Mouse (Mus musculus): ENCODE results near the gene Mrc2.
A peak's percentile ranks its signal among the peaks of the same experiment; 100 is the strongest.

Mrc2 gene

DNA sequence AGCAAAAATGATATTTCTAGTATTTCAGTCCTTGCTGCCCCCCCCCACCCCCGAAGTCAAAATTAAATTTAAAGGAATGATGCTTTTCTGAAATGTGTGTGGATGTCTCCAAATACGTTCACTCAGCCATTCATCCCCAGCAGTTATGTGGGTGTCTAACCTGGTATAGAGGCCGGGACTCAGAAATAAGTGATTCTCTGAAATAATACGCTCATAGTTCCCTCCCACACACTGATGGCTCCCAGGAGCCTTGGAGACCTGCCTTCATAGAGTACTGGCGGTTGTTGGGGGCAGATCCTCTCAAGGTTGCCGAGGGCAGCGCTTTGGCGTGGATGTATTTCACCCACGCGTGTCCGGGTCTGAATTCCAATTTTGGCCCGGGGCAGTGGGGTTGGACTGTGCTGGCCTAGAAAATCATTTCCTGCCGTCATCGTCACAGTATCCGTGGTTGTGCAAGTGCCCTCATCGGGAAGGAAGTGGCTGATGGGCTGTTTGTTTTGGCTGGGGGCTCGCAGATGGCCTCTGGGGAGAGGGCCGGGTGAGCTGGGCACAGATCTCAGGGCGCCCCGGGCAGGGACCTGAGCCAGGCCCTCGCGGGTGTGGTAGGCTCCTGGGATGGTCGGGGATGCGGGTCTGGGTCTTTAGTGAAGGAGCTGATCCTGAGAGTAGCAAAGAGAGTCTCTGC, 19.0 kb downstream of the Mrc2 start:
- peak; percentile 63 for DNase-seq

DNA sequence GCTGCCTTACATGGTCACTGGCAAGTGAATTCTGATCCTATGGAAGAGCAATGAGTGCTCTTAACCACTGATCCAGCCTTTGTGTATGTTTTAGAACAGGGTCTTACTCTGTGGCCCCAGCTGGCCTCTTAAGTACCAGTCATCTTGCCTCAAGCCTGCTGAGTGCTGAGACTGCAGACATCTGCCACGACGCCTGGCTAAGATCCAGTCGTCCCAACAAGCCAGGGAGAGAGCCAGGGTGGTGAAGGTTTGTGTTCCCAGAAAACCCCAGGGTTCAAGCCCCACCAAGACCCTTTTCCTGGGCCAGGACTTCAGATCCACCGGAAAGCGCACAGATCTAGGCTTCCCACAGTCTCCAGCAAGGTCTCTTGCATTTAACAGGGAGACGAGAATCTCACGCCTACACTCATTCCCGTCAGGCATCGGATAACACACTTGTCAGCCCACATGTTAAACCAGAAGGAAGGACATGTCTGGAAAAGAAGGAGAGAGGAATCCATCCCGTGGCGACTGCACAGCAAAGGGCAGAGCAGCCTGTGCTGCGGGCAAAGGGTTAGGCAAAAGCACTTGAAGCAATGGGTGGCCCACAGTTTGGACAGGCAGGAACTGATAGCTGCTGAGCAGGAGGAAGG, 20.0 kb downstream of the Mrc2 start:
- peak; percentile 24 for DNase-seq

DNA sequence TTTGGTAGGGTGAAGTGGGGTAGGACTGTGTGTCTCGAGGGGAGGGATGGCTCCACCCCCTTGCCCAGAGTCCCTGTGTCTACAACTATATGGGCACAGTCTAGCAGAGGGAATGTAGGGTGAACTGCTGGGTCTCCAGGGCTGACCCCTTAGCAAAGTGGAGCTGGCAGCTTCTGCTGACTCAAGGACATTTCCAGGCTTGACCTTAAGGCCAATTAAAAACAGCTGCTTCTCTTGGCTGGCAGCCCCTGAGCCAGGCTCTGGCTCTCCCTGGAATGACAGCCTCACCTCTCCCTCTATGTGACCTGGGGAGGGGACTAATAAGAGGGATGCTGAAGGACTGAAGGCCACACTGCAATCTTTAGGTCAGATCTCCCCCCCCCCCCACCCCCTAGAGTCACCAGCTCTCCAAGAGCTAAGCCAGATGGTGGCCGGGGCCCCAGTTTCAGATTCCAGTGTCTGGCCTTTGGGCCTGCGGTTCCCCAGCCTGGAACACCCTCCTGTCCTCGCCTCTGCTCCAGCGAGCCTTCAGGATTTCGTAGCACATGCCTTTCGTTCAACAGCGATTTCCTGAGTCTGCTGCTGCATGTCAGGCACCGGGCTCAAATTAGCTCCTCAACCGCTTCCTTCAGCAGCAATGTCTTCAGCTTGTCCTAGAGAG, 20.7 kb downstream of the Mrc2 start:
- peak; percentile 57 for DNase-seq

- no peak for DNase-seq
These were observed 21.2 kb downstream of the Mrc2 start for GRCm38 (mm10) chr11:105313633-105314014.

- DNase-seq: no peak
These were observed 22.9 kb downstream of the Mrc2 start for GRCm38 (mm10) chr11:105315296-105315695.

GRCm38 (mm10) chr11:105316121-105316520, 23.7 kb downstream of the Mrc2 start:
- DNase-seq: no peak

- no peak for DNase-seq
These were observed 25.3 kb downstream of the Mrc2 start for GRCm38 (mm10) chr11:105317769-105318168.

- no peak for DNase-seq
These were observed 28.6 kb downstream of the Mrc2 start for GRCm38 (mm10) chr11:105321090-105321489.

GRCm38 (mm10) chr11:105323530-105323929, 31.1 kb downstream of the Mrc2 start:
- no peak for DNase-seq

DNA sequence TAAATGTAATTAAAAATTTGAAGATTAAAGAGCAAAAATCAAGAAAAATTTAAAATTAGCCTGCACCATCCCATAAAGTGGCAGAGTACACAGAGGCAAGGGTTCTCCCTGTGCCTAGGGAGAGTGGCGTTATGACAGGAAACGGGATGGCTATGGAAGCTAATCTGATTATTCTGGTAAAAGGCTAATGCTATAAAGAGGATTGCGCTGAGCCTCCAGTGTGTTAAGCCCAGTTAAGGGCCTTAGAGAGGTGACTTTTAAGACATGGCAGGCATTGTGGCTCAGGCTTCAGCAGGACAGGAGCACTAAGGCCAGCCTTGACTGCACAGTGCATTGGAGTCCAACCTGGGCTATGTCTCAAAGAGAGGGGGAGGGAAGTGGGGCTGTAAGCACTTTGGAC, 34.7 kb downstream of the Mrc2 start:
- DNase-seq: no peak

- DNase-seq: no peak
These were observed 37.5 kb downstream of the Mrc2 start for GRCm38 (mm10) chr11:105329962-105330361.

GRCm38 (mm10) chr11:105331129-105331528, 38.7 kb downstream of the Mrc2 start:
- DNase-seq: no peak

- DNase-seq: peak; percentile 71
These were observed 39.3 kb downstream of the Mrc2 start for GRCm38 (mm10) chr11:105331732-105332131.

DNA sequence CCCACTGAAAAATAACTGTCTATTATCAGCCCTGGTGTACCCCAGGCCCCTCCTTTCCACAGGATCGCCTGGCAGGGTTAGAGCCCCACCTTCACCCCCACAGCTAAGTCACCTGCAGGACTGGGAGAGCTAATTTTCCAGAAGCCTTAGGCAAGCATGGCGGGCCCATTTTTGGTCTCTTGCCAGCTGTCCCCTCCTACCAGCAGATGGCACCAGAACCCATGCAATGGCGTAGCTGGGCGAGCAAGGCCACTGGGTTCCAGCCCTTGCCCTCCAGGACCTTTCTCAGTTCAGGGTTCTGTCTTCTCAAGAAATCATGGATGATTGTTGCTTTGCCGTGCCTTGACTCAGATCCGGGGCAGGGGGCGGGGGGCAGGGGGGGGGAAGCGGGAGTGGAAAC, 40.0 kb downstream of the Mrc2 start:
- DNase-seq: peak; percentile 70

- DNase-seq: no peak
These were observed 41.6 kb downstream of the Mrc2 start for GRCm38 (mm10) chr11:105333867-105334670.

DNA sequence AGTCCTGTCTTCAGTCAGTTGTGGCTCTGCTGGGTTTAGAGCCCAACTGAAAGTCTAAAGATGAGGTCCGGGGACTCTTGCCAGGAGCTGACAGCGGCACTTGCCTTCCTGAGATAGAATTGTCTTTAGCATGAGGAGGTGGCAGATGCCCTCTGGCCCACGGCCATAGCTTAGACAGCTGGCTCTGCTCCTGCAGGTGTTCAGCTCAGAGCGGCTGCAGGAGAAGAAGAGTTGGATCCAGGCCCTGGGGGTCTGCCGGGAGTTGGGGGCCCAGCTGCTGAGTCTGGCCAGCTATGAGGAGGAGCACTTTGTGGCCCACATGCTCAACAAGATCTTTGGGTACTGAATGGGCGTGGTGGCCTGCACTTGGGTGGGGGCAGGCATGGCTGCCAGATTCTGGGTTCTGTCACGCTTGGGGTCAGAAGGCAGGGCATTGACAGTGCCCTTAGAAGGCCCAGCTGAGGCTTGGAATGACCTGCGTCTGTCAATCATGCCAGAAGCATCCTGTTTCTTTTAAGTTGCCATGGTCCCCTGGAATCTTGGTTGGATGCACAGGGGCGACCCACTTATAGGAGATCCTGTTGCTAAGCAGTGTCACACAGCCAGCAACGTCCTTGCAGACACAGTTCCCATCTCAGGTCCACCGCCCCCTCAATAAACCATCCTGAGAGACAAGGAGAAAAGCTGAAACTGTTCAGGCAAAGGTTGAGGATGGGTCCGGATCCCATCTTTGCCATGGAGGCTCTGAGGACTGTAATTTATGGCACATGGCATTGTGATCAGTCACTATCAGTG, 46.4 kb downstream of the Mrc2 start:
- no peak for DNase-seq

- peak; percentile 52 for DNase-seq
These were observed 52.8 kb downstream of the Mrc2 start for GRCm38 (mm10) chr11:105345284-105345683.

DNA sequence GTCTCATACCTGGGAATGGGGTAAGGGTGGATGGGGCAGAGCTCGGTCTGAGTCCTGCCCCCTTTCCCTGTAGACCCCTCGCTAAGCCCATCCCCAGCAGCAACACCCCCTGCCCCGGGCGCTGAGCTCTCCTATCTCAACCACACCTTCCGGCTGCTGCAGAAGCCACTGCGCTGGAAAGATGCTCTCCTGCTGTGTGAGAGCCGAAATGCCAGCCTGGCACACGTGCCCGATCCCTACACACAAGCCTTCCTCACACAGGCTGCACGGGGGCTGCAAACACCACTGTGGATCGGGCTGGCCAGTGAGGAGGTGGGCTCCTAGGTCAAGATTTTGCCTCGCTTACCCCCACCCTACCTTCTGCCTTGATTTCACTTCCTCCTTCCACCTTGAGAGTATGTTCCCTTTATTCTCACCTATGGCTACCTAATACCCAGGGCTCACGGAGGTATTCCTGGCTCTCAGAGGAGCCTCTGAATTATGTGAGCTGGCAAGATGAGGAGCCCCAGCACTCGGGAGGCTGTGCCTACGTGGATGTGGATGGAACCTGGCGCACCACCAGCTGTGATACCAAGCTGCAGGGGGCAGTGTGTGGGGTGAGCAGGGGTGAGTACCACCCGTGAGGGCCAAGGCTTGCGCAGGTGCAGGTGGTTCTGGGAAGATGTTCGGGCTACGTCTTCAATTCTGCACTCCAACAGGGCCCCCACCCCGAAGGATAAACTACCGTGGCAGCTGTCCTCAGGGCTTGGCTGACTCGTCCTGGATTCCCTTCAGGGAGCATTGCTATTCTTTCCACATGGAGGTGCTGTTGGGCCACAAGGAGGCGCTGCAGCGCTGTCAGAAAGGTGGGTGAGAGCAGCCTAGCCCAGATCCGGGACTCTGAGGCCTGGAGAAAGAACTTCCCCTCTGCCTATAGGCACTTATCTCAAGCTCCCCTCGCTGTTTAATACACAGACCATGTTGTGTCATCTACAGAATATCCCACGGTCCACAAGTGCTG, 55.0 kb downstream of the Mrc2 start:
- peak; percentile 84 for DNase-seq

DNA sequence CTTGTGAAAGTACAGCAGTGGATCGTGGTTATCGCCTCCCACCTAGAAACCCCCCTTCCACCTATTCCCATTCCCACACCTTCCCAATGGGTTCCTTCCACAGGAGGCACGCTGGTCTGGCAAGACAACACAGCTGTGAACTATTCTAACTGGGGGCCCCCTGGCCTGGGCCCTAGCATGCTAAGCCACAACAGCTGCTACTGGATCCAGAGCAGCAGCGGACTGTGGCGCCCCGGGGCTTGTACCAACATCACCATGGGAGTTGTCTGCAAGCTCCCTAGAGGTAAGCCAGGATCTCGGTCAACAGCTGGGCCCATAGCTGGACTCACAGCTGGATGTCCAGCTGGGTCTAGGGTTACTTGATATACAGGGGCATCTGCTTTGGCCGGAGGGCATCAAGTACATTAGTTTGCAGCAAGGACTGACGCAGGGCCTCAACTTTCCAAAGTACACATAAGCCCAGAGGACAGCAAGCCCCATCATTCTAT, 56.1 kb downstream of the Mrc2 start:
- DNase-seq: no peak

GRCm38 (mm10) chr11:105349780-105350324, 57.4 kb downstream of the Mrc2 start:
- no peak for DNase-seq

DNA sequence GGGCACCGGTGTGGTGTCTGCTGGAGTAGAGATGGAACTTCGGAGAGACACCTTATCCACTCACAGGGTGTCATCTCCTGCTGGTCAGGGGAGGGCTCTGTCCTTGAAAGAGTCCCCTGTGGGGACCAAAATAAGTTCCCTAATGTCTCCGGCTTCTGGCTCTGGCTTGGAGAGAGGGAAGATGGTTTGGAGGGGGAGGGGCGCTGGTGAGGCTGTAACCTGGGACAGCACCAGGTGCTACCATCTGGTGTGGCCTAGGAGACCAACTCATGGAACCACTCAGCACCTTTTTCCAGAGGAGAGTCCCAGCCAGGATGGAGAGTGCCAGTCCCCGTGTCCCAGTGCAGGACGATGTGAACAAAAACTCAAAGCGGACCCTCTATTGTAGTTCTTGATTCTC, 58.2 kb downstream of the Mrc2 start:
- DNase-seq: no peak

Data from kidney, adult 18-20 months (tissue).